Mouse (Mus musculus): Measurements from ENCODE around the gene Slc44a1. TPM values are rescaled to one million over a fixed set of nuclear protein-coding genes. Genes with fewer than 3 reads are reported as not detected.
A peak's percentile ranks its signal among the peaks of the same experiment; 100 is the strongest.

Gene Slc44a1
- polyA plus RNA-seq, 1 experiment from 2014 or later = 19.5 TPM

DNA sequence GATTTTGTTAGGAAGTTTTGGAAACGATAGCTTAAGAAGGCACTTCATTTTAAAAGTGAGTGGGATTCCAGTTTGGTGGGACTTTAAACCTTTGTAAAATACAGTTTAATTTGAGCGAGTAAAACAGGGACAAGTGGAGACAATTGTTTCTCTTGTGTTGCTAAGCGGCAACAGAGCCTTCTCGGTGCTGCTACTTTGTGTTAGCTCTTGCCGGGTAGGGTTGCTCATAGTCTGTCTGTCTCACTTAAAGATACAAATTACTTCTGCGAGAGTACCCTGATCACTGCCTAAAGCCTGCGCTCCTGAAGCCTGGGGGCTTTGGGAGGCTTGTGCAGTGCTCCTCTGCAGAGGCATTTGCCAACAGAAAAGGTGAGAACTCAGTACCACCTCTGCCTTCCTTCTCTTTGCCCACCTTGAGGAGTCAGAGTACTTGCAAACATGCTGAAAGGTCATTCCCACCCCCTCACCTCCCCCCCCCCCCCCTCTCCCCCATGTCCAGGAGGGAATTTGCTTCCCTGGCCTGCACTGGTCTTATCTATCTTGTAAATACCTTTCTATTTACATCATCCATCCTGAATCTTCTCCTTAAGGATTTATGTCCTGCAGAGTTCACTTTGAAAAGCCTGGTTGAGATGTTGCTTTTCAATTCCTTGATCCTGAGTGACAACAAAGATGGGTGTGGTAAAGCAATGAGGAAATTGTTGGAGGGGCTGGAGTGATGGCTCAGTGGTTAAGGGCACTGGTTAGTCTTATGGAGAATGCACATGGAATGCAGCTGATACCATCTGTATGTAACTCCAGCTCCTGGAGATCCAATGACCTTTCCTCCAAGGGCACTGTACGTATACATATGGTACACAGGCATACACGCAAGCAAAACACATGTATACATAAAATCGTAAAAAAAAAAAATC is 13.0 kb downstream of the Slc44a1 start:
- Histone ChIP-seq H3K36me3 (ENCODE audit: control insufficient read depth, insufficient read depth, low read length) (no peaks in the 10 kb centered on the region), H3K4me1 (ENCODE audit: control insufficient read depth, insufficient read depth, low read length) (peaks cover 30% of the 10 kb centered on the region), H3K27ac (ENCODE audit: low read depth, low read length) (peak overlapping the region; percentile 77), H3K4me2 (no peak overlapping the region; the same call in 1 of the 2 replicates), H3K9me3 (replicated peaks; ENCODE audit: control insufficient read depth, low read length) (no peaks in the 10 kb centered on the region), H3K4me3 (ENCODE audit: low read depth, low read length) (no peak overlapping the region), H3K9ac (ENCODE audit: low read depth, low read length) (no peak overlapping the region), H3K27me3 (ENCODE audit: control insufficient read depth, insufficient read depth, low read length) (no peaks in the 10 kb centered on the region)
- 36% methylated on average over 10 of the region's 10 CpGs for WGBS (ENCODE audit: insufficient replicate concordance)
- ATAC-seq (replicated peaks; ENCODE audit: insufficient number of reproducible peaks, low FRiP score, low TSS enrichment) = peak; percentile 46; the same call in 1 of the 2 replicates

GRCm38 (mm10) chr4:53455885-53456284 is 15.7 kb downstream of the Slc44a1 start:
- Histone ChIP-seq H3K4me2 (no peak overlapping the region), H3K4me1 (ENCODE audit: control insufficient read depth, insufficient read depth, low read length) (peaks cover 27% of the 10 kb centered on the region), H3K9me3 (replicated peaks; ENCODE audit: control insufficient read depth, low read length) (no peaks in the 10 kb centered on the region), H3K9ac (ENCODE audit: low read depth, low read length) (no peak overlapping the region), H3K4me3 (ENCODE audit: low read depth, low read length) (no peak overlapping the region), H3K27me3 (ENCODE audit: control insufficient read depth, insufficient read depth, low read length) (no peaks in the 10 kb centered on the region), H3K27ac (ENCODE audit: low read depth, low read length) (no peak overlapping the region), H3K36me3 (ENCODE audit: control insufficient read depth, insufficient read depth, low read length) (no peaks in the 10 kb centered on the region)
- ATAC-seq (replicated peaks; ENCODE audit: insufficient number of reproducible peaks, low FRiP score, low TSS enrichment) = no peak
- 83% methylated on average over 2 of the region's 2 CpGs for WGBS (ENCODE audit: insufficient replicate concordance)

- no peak for ATAC-seq (replicated peaks; ENCODE audit: insufficient number of reproducible peaks, low FRiP score, low TSS enrichment)
Observed at GRCm38 (mm10) chr4:53456570-53456969, 16.4 kb downstream of the Slc44a1 start.

DNA sequence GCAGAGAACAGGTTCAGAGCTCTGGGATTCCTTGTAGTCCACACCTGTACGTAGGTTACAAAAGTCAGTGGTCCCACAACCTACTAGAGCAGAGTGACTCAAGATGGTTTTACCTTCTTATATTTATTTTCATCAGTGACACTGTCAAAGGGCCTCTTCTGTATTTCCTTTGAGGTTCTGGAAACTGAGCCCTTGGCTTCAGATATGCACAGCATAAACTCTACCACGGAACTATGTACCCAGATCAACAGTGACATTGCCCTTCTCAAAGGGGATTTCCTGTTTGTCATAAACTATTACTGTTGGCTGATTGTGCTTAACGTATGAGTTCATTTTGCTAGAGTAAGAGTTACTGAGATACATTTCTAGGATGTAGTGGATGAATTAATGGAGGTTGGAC is 18.3 kb downstream of the Slc44a1 start:
- Histone ChIP-seq H3K36me3 (ENCODE audit: control insufficient read depth, insufficient read depth, low read length) (no peaks in the 10 kb centered on the region), H3K9ac (ENCODE audit: low read depth, low read length) (no peak overlapping the region), H3K27ac (ENCODE audit: low read depth, low read length) (no peak overlapping the region), H3K4me3 (ENCODE audit: low read depth, low read length) (no peak overlapping the region), H3K4me2 (no peak overlapping the region), H3K9me3 (replicated peaks; ENCODE audit: control insufficient read depth, low read length) (no peaks in the 10 kb centered on the region), H3K27me3 (ENCODE audit: control insufficient read depth, insufficient read depth, low read length) (no peaks in the 10 kb centered on the region), H3K4me1 (ENCODE audit: control insufficient read depth, insufficient read depth, low read length) (peaks cover 11% of the 10 kb centered on the region)
- WGBS (ENCODE audit: insufficient replicate concordance) = 81% methylated on average over 3 of the region's 3 CpGs
- ATAC-seq (replicated peaks; ENCODE audit: insufficient number of reproducible peaks, low FRiP score, low TSS enrichment) = no peak

More at GRCm38 (mm10) chr4:53456570-53456969, 16.4 kb downstream of the Slc44a1 start:
- 82% methylated on average over 6 of the region's 6 CpGs for WGBS (ENCODE audit: insufficient replicate concordance)
- Histone ChIP-seq H3K9me3 (replicated peaks; ENCODE audit: control insufficient read depth, low read length) (no peaks in the 10 kb centered on the region), H3K27me3 (ENCODE audit: control insufficient read depth, insufficient read depth, low read length) (no peaks in the 10 kb centered on the region), H3K9ac (ENCODE audit: low read depth, low read length) (no peak overlapping the region), H3K4me1 (ENCODE audit: control insufficient read depth, insufficient read depth, low read length) (peaks cover 22% of the 10 kb centered on the region), H3K4me3 (ENCODE audit: low read depth, low read length) (no peak overlapping the region), H3K36me3 (ENCODE audit: control insufficient read depth, insufficient read depth, low read length) (no peaks in the 10 kb centered on the region), H3K27ac (ENCODE audit: low read depth, low read length) (no peak overlapping the region), H3K4me2 (no peak overlapping the region)

DNA sequence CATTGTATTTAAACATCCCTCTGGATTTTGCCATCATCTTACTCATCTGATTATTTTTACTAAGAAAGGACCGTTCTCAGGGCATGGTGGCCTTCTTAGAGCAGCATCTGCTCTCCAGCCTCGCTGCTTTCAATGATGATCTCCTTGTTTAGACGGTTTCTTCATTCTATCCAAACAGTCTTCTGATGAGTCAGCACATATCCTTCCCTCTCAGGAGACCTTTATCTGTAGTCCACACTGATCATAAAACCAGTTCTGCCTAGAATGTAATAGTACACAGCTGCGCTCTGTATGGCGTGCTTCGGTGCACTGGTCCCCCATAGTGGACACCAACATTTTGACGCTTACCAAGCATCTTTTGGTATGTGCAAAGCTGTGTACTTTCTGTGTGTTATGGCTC is 19.5 kb downstream of the Slc44a1 start:
- Histone ChIP-seq H3K27me3 (ENCODE audit: control insufficient read depth, insufficient read depth, low read length) (no peaks in the 10 kb centered on the region), H3K4me3 (ENCODE audit: low read depth, low read length) (no peak overlapping the region), H3K4me2 (no peak overlapping the region), H3K4me1 (ENCODE audit: control insufficient read depth, insufficient read depth, low read length) (peaks cover 9% of the 10 kb centered on the region), H3K27ac (ENCODE audit: low read depth, low read length) (no peak overlapping the region), H3K9me3 (replicated peaks; ENCODE audit: control insufficient read depth, low read length) (no peaks in the 10 kb centered on the region), H3K36me3 (ENCODE audit: control insufficient read depth, insufficient read depth, low read length) (no peaks in the 10 kb centered on the region), H3K9ac (ENCODE audit: low read depth, low read length) (no peak overlapping the region)
- no peak for ATAC-seq (replicated peaks; ENCODE audit: insufficient number of reproducible peaks, low FRiP score, low TSS enrichment)
- WGBS (ENCODE audit: insufficient replicate concordance) = 82% methylated on average over 7 of the region's 7 CpGs

DNA sequence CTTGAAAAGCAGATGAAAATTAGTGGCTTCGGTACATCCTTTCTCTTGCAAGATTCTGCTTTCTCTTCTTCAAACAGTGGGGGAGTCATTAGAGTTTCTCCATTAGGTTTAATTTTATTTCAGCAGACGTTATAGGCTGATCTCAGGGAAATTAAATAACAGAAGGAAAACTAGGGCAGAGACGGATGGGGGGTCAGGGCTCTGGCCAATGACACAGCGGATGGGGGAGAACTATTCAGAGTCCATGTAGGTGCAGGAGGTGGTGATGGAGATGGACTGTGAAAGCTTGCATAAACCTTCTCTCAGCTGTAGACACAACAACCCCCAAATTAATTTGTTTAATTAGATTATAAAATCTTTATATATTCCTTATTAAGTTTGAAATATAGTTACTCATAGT is 20.8 kb downstream of the Slc44a1 start:
- no peak overlapping the region for H3K4me2 ChIP-seq
- no peak overlapping the region for H3K9ac ChIP-seq (ENCODE audit: low read depth, low read length)
- H3K36me3 ChIP-seq (ENCODE audit: control insufficient read depth, insufficient read depth, low read length) = no peaks in the 10 kb centered on the region
- no peak overlapping the region for H3K27ac ChIP-seq (ENCODE audit: low read depth, low read length)
- no peaks in the 10 kb centered on the region for H3K9me3 ChIP-seq (replicated peaks; ENCODE audit: control insufficient read depth, low read length)
- WGBS (ENCODE audit: insufficient replicate concordance) = 86% methylated on average over 4 of the region's 4 CpGs
- H3K4me1 ChIP-seq (ENCODE audit: control insufficient read depth, insufficient read depth, low read length) = peaks cover 9% of the 10 kb centered on the region
- no peak overlapping the region for H3K4me3 ChIP-seq (ENCODE audit: low read depth, low read length)
- no peaks in the 10 kb centered on the region for H3K27me3 ChIP-seq (ENCODE audit: control insufficient read depth, insufficient read depth, low read length)
- no peak for ATAC-seq (replicated peaks; ENCODE audit: insufficient number of reproducible peaks, low FRiP score, low TSS enrichment)

GRCm38 (mm10) chr4:53462069-53462468 is 21.9 kb downstream of the Slc44a1 start:
- WGBS (ENCODE audit: insufficient replicate concordance) = 83% methylated on average over 5 of the region's 5 CpGs
- no peak overlapping the region for H3K4me2 ChIP-seq

GRCm38 (mm10) chr4:53462505-53463251 is 22.5 kb downstream of the Slc44a1 start:
- ATAC-seq (replicated peaks; ENCODE audit: insufficient number of reproducible peaks, low FRiP score, low TSS enrichment) = peak; percentile 49
- peak overlapping the region; percentile 44 for H3K4me2 ChIP-seq

More at GRCm38 (mm10) chr4:53462069-53462468, 21.9 kb downstream of the Slc44a1 start:
- Histone ChIP-seq H3K4me3 (ENCODE audit: low read depth, low read length) (no peak overlapping the region), H3K9ac (ENCODE audit: low read depth, low read length) (no peak overlapping the region), H3K27me3 (ENCODE audit: control insufficient read depth, insufficient read depth, low read length) (no peaks in the 10 kb centered on the region), H3K4me1 (ENCODE audit: control insufficient read depth, insufficient read depth, low read length) (peaks cover 9% of the 10 kb centered on the region), H3K9me3 (replicated peaks; ENCODE audit: control insufficient read depth, low read length) (no peaks in the 10 kb centered on the region), H3K36me3 (ENCODE audit: control insufficient read depth, insufficient read depth, low read length) (no peaks in the 10 kb centered on the region), H3K27ac (ENCODE audit: low read depth, low read length) (no peak overlapping the region)
- no peak for ATAC-seq (replicated peaks; ENCODE audit: insufficient number of reproducible peaks, low FRiP score, low TSS enrichment)

More at GRCm38 (mm10) chr4:53462505-53463251, 22.5 kb downstream of the Slc44a1 start:
- 64% methylated on average over 18 of the region's 18 CpGs for WGBS (ENCODE audit: insufficient replicate concordance)
- H3K4me1 ChIP-seq (ENCODE audit: control insufficient read depth, insufficient read depth, low read length) = peaks cover 9% of the 10 kb centered on the region
- no peaks in the 10 kb centered on the region for H3K9me3 ChIP-seq (replicated peaks; ENCODE audit: control insufficient read depth, low read length)
- no peak overlapping the region for H3K27ac ChIP-seq (ENCODE audit: low read depth, low read length)
- H3K9ac ChIP-seq (ENCODE audit: low read depth, low read length) = no peak overlapping the region
- no peak overlapping the region for H3K4me3 ChIP-seq (ENCODE audit: low read depth, low read length)
- H3K27me3 ChIP-seq (ENCODE audit: control insufficient read depth, insufficient read depth, low read length) = no peaks in the 10 kb centered on the region
- H3K36me3 ChIP-seq (ENCODE audit: control insufficient read depth, insufficient read depth, low read length) = no peaks in the 10 kb centered on the region

Data from heart, embryonic 11.5 days (tissue).